Mouse (Mus musculus) 3T3-L1 (cell line): Measurements from ENCODE around the gene Slc26a11.
A peak's percentile ranks its signal among the peaks of the same experiment; 100 is the strongest.
"Not testable (repeated sequence)": the region's sequence is repeated elsewhere in the genome, so short reads cannot be mapped to it uniquely, and the experiment has no call there.

Experiments
- DNase-seq: peaks from one replicate; pipeline ENCODE4 v3.0.0-alpha.2; 2015; ENCODE audit warnings: low read depth, low spot score

Slc26a11 gene

DNA sequence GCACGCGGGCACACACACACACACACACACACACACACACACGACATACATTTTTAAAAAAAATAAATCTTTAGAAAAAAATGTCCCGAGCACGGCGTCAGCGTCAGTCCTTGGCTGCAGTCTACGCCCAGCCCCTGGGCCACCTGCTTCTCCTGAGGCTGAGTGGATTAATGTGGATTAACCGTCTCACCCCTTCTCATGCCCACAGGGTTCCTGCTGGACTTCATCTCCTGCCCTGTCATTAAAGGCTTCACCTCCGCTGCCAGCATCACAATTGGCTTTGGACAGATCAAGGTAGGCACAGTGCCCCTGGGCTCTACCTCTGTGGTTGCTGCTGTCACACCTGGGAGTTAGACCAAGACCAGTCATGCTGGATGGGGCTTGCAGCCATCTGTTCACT lies 3.7 kb downstream of the Slc26a11 start:
- no peak for DNase-seq

DNA sequence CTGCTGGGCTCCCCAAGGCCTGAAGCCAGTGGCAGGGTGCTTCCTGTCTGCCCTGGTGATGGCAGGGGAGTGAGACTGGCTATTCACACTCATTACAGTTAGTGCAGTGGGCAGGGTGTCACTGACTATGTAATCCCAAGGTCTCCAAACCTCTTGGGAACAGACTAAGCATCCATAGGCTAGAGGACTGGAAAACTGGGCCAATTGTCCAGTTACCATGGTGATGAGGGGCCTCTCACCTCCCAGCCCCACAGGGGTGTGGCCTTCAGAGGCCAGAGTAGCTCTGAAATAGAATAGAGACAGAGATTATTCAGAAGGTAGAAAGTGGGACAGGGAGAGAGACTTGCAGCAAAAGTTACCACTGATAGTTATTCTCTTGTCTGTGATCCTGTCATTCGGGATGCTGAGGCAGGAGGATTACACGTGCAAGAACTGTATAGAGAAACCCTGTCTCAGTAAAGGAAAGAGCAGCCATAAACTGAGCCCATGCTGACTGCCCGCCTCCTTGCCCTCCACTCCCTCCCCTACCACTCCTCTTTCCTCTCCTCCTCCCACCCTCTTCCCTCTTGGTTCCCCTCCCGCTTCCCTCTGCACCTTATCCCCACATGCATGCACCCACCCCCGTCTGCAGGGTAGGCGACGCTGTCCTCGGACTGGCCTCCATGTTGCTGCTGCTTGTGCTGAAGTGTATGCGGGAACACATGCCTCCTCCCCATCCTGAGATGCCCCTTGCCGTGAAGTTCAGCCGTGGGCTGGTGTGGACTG lies 7.6 kb downstream of the Slc26a11 start:
- no peak for DNase-seq

DNA sequence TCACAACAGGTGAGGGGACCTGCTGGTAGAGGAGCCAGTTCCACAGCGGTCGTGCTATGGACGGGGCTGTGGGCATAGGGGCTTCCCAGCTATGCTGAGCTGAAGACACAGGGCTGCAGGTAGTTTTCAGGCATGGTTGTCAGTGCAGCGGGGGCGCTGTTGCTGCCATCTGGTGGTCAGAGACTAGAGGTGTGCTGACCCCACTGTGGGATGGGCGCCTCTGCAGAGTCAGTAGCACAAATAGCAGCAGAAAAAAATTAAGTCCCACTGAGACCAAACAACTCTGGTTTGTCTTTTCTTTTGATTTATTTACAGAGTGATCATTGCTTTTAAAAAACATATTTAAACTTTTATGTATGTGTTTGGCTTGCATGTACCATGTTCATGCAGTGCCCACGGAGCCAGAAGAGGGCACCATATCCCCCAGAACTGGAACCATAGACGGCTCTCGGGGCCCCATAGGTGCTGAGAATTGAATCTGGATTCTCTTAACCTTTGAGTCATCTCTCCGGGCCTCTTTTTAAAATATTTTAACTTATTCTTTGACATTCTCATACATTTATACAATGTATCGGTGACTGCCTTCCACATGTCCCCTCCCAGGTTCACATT lies 8.3 kb downstream of the Slc26a11 start:
- DNase-seq, result peak; percentile 81

DNA sequence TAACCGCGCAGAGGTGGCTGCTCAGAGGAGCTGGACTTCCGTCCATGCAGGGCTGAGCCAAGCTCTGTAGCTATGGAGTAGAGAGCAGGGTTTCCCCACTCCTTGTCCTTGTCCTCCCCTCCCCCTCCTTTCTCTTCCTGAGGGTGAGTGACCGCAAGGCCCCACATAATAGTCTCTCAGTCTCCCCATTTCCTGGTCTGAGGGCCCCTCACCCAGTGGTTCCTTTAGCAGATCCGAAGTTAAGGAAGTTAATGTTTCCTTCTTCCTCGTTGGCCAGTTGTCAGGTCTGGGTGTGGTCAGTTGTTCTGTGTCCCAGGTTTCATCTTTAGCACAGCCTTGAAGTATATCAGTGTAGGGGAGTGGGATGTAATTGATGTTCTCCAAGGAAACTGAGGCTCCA lies 20.1 kb downstream of the Slc26a11 start:
- DNase-seq, result no peak

DNA sequence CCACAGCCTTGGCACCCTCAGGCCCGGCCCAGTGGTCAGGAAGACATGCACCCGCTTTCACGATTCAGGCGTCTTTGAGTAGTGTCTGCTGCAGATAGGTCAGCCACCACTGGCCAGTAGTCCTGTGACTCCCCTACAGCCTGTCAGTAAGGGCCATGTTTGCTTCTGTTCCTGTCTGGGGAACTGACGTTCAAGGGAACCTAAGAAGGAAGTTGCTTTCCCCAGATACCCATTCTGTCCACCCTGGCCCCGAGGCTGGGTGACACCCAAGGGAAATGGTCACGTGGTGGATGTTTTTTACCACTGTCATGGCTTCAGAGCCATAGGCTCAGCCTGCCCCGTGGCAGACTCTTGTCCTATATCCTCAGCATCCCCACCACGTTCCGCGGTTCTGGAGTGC lies 22.0 kb downstream of the Slc26a11 start:
- DNase-seq, result no peak

DNA sequence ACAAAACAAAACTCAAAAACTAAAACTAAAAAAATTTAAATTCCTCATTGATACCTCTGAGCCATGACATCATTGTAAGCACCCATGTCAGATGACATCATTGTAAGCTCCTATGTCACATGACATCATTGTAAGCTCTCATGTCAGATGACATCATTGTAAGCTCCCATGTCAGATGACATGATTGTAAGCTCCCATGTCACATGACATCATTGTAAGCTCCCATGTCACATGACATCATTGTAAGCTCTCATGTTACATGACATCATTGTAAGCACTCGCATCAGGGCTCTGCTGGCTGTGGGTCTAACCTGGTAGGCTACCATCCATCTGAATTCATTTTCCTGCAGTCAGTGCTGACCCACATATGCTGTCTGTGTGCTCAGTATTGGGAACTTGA lies 23.2 kb downstream of the Slc26a11 start:
- DNase-seq, result peak; percentile 28

DNA sequence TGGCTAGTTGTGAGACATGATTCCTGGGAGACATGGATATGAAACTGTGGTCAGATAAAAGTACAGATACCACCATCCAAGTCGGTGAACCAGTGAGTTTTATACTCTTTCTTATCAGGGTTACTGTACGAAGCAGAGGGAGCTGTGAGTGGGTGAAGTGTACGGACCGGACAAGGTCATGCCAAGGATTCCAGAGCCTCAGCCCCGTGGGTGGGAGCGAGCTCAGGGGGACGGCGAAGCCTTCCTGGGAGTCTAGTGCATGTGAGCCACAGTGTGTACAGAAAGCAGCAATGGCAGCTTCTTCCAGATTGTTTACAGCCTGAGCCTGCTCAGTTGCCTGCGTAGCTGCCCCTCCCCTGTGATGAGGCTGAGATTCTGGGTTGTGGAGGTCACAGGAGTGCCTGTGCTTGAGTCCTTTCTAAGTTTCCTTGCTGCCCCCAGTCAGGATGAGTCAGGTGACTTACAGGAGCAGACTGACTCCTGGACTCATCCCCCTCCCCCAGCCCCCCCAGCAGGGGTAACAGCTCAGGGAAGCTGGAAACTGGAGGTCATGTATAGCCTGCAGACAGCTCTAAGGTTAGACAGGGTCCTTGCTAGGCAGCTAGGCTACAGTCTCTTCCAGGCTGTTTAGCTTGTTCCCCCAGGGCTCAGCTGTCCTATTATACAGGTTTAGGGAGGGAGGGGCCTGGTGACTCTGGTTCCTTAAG lies 26.4 kb downstream of the Slc26a11 start:
- DNase-seq, result no peak

DNA sequence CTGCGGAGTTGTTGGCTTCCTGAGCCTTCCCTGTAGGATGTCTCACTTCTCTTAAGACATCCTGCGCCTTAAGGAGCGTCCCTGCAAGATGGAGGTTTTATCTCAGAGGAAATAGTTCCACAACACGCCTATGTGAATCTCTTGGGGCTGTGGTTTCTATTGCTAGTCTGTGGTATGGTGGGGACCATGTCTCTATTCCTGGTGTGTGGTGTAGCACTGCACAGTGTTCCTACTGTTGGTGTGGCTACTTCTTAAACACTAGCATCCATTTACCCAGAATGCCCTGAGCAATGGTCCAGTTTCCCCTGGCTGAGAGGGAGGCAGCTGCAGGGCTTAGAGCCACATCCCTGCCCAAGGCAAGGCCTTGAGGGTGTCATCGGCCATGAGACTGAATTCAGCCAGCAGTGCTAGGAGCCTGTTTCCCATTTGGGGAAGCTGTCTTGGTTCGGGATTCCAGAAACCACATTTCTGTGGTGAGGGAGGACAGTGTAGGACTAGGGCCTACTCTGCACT lies 27.0 kb downstream of the Slc26a11 start:
- DNase-seq, result no peak

DNA sequence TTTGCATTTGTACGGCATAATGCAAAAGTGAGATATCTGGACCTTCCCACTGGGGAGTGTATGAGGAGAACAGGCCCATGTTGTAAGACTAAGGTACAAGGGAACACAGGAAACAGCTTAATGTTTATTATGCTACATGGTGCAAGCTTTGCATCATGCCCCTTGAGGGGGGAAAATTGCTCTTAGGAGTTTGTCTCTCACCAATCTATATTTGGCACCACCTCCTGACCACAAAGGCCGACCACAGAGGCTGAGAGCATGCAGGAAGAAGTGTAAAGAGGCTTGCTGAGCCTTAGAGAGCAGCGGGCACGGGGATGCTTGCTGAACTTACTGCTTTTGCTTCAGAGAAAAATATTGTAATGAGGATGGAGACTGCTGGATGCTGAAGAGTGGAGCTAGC lies 29.5 kb downstream of the Slc26a11 start:
- DNase-seq, result peak; percentile 90

DNA sequence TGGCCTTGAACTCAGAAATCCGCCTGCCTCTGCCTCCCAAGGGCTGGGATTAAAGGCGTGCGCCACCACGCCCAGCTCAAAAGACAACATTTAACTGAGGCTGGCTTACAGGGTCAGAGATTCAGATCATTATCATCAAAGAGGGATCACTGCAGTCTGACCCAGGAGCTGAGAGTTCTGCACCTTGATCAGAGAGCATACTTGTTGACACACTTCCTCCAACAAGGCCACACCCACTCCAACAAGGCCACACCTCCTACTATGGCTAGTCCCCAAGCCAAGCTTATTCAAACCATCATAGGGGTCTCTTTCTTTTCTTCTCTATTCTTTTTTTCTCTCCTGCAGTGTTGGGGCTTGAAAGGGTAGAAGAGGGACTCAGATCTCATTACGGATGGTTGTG lies 30.9 kb downstream of the Slc26a11 start:
- DNase-seq, result no peak

DNA sequence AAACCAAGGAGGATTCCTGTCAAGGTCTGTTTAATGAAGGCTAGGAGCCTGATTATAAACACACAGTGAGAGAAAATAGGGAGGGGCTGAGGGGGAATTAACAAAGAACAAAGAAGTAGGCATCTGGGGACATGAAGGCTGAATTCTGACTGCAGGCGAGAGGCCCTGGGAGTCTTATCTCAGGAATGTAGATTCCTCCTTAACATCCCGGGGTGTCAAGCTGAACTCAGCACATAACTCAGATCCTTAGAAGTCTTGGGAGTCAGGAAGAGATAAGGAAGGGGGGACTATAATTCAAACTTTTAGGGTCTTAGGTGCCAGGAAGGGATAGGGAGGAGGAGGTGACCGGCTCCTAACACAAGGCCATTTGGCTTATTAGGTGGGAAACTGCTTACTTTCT lies 31.9 kb downstream of the Slc26a11 start:
- DNase-seq, result not testable (repeated sequence)

DNA sequence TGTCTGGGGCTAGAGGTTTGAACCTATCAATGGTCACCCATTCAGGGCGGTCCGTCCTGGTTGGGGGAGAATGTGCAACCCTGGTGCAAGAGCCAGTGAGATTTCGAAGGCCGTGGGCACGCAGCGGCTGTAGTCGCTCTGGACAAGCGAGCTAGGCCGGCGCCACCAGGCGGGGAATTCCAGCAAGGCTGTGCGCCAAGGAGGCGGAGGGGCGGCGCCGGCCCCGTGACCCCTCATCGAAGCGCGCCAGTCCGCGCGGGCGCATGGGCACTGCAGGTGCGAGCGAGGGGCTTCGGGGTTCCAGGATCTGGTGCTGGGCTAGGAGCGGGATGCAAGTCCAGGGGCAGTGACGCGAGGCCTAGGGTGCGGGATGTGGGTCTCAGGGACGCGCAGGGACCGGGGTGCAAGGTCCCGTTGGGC lies 34.5 kb downstream of the Slc26a11 start:
- peak; percentile 92 for DNase-seq

DNA sequence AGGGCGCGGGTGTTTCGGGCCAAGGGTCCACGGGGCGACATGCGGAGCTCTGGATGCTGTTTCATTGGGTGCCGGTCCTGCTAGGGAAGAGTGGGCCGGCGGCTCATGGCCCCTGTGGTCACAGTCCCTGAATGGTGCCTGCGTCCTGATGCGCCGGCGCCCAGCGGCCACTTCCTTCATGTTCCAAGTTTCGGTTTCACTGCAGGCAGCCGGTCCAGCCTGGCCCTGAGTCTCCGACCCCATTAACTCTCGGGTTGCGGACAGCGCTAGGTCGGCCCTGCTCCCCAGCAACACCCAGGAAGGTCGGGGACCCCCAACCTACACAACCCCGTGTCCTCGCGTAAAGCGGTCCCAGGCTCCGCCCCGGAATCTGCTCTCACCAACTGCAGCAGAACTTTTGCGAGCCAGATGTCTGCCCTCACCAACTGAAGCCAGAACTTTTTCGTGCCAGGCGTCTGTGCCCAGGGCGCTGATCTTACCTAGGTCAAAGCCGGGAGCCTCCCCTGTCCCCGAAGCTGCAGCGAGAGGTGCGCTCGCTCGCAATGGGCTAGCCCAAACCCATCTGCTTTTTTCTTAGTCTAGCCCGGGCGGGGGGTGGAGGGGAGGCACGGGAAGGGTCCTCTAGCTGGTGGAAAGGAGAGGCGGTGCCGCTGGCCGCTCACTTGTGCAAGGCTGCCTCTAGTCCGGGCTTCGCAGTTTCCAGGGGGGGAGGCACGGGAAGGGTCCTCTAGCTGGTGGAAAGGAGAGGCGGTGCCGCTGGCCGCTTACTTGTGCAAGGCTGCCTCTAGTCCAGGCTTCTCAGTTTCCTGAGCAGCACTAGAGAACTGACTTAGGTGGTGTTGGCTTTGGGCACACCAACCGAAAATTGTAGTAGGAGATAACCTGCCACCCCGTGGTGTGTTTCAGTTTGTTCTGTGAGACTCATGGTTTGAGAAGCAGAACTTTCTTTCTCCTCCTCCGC lies 35.2 kb downstream of the Slc26a11 start:
- DNase-seq, result peak; percentile 75

DNA sequence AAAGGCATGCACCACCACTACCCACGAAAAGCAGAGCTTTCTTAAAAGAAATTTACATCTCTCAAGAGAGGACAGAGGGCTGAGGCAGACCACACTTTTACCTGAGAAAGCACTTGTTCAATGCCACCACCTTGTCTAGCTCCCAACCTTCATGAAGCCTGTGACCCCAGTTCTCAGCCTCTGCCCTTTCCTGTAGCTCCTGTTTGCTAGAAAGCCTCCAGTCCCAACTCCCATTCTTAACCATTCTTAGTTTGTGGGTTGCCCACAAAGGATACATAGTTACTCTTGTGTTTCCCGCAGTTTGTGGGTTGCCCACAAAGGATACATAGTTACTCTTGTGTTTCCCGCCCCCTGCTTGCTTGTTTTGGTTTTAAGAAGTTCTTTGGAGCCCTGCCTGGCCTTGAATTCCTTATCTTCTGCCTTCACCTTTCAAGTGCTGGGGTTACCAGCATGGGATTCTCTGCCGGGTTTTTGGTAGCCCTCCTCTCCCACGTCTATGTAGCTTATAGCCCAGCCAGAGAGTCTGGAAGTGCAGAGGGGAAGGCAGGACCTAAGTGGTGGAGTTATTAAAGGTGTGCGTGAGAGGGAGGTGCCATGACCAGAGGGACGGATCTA lies 36.1 kb downstream of the Slc26a11 start:
- DNase-seq, result peak; percentile 42

DNA sequence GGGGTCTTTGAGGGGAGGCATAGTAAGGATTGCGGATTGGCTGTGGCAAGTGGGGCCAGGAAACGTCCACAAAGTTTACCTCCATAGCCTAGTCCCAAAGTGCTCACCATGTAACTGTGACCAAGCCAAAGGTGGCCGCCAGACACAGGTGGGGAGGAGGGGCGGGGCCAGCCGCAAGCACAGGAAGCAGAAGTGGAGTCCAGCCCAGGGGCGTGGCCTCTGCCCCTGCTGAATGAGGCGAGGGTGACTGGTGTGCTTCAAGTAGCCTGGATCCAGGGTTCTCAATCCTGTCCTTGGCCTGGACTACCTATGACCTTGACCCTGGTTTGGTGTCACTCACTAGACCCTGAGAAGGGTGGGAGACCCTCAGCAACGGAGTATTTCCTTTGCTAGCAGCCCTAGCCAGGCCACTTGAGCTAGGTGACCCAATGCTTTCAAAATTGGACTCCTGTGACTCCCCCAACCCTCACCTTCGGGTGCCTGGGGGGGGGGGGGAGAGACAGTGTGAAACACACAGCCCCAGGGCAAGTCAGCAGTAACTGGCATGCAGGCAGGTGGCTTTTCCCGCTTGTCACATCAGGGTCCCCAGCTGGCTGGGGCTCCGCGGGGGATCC lies 36.8 kb downstream of the Slc26a11 start:
- DNase-seq, result peak; percentile 45

DNA sequence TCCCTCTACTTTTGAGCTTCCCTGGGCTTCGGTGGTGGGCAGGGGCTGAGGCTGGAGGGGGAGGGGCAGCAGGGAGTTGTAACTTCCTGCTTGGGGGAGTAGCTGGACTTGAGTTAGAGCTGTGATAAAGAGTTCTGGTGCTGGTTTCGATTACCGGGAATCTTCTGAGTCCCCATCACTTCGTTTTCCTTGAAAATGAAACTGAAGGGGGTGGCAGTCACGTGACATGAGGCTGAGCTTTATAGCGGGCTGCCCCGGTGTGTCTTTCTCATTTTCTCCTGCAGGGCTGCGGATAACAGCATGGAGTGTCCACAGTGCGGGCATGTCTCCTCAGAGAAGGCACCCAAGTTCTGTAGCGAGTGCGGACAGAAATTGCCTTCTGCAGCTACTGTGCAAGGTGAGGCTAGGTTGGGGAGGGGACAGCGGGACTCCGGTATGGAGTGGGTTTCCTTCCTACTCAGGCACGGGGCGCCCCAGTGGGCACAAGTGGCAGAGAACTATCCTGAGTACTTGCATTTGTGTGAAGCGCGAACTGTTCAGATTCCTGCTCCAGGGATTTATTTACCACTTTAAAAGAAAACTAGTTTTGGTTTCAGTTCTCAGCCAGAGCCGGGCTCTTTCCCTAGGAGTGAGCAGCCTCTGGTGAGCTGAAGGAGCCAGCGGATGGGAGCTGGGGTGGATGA lies 37.6 kb downstream of the Slc26a11 start, which contains the start of gene Rnf213:
Gene Rnf213 (plus strand): TSS at position 301 of the 683 bp plus-strand sequence.
- DNase-seq, result peak; percentile 89

DNA sequence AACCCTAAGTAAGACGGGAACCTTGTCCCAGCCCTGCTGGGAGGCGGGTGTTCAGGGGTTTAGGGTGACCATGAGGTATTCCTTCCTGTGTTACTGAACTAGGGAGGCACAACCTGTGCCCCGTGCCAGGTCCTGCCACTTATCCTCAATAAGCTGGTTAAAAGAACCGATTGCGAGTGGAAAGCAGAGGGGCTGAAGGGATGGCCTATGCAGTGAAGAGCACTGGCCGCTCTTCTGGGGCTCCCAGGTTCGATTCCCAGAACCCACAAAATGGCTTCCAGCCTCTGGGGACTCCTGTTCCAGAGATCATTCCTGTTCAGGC lies 38.1 kb downstream of the Slc26a11 start:
- no peak for DNase-seq

DNA sequence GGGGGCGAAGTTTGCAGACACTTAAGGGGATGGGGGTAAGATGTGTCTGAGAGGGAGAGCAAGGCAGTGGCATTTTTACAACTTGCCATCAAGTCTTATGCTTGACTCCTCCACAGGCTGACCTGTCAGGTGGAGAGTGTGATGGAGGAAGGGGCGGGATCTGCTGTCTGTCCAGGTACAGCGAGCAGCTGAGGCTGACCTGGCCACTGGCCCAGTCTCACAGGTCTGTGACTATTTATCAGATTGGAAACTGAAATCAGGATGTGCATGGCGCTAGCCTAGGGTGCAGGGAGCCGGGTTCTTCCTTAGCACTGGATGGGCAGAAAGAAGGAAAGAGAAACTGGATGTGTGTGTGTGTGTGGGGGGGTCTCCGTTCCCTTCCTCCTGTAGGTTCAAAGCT lies 38.9 kb downstream of the Slc26a11 start:
- DNase-seq, result peak; percentile 12

DNA sequence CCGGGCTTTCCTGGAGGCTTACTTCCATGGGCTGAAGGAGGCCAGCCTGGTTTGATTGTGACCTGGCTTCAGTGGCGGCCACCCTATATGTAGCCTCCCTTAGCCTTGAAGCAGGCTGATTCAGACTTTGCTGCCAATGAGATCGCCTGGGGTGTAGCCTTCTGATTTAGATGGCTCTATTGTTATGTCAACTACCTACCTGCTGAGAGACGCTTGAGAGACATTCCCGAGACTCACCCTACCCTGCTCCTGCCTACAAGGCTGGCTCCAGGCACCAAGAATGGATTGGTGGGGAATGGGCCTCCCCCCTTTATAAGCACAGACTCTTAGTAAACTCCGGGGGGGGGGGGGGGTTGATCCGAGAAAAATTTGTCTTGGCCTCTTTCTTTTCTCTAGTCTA lies 40.0 kb downstream of the Slc26a11 start:
- DNase-seq, result no peak

DNA sequence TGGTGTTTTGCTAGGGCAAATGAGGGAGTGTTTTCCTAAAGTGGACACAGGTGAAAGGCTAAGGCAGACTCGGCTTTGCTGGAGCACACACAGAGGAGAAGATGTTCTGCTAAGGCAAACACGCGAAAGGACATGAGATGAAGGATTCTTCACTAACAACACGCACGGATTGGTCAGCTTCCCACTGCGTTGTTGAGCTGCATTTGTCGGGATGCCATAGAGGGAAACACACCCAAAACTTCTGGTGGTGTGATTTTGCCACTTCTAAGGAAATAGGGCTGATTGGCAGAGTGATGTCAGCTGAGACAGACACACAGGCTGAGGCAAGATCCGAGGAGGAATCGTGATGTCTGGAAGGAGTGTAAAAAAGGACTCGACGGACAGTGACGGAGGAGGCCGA lies 40.6 kb downstream of the Slc26a11 start:
- DNase-seq, result no peak
